Mouse (Mus musculus) liver, adult 2 months (tissue): ENCODE data around the gene Krt84.

Experiments
- CTCF ChIP-seq: fragments of 200-500 bp; IDR thresholded peaks from 2 replicates; pipeline ENCODE4 v1.5.1; 2011; ENCODE audit warnings: low read depth, low read length, control low read depth
- POLR2A ChIP-seq: fragments of 200-500 bp; IDR thresholded peaks from 2 replicates; pipeline ENCODE4 v1.6.1; 2011; ENCODE audit warnings: low read length, control low read depth; ENCODE audit not compliant: insufficient read depth; ENCODE audit errors: extremely low read depth

DNA sequence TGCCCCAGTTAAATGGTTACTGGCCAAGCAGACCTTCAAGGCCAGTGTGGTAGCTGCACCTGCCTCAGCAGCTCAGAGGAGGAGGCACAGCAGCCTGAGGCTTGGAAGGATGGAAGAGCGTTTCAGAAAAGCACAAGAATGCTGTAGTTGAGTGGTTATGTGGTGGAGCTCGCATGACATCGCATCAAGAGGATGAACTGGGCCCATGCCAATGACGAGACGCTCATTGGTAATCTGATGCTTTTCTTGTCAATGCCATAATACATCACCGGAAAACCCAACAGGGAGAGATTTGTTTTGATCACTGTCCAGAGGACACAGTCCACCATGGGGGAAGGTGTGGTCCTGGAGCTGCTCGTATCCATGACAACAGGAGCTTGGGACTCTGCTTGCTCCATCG, 37.4 kb downstream of the Krt84 start:
- TF ChIP-seq POLR2A, result no peak
- TF ChIP-seq CTCF, result no peak
